Mouse (Mus musculus): ENCODE results near the gene 4930550C14Rik. TPM values are rescaled to one million over a fixed set of nuclear protein-coding genes. Genes with fewer than 3 reads are reported as not detected.

4930550C14Rik gene
- not detected for total RNA-seq (2021)
- long read RNA-seq, experiment 1 = 0 reads
- long read RNA-seq, experiment 2 = 0 reads

GRCm38 (mm10) chr9:53402291-53402711 lies at the start of gene 4930550C14Rik:
TSS of gene 4930550C14Rik (plus strand) at chr9:53402325.
- DNase-seq (ENCODE audit: low spot score) = peak; percentile 11

GRCm38 (mm10) chr9:53353161-53353560 lies 49.0 kb upstream of the 4930550C14Rik start:
- no peak for DNase-seq (ENCODE audit: low spot score)

GRCm38 (mm10) chr9:53356219-53357155 lies 45.6 kb upstream of the 4930550C14Rik start:
- no peak for DNase-seq (ENCODE audit: low spot score)

GRCm38 (mm10) chr9:53371339-53371738 lies 30.8 kb upstream of the 4930550C14Rik start:
- no peak for DNase-seq (ENCODE audit: low spot score)

- no peak for DNase-seq (ENCODE audit: low spot score)
Observed at GRCm38 (mm10) chr9:53375907-53376306, 26.2 kb upstream of the 4930550C14Rik start.

- no peak for DNase-seq (ENCODE audit: low spot score)
Observed at GRCm38 (mm10) chr9:53376820-53377219, 25.3 kb upstream of the 4930550C14Rik start.

GRCm38 (mm10) chr9:53377597-53377996 lies 24.5 kb upstream of the 4930550C14Rik start:
- no peak for DNase-seq (ENCODE audit: low spot score)

GRCm38 (mm10) chr9:53378171-53378570 lies 24.0 kb upstream of the 4930550C14Rik start:
- no peak for DNase-seq (ENCODE audit: low spot score)

- no peak for DNase-seq (ENCODE audit: low spot score)
Observed at GRCm38 (mm10) chr9:53380595-53380994, 21.5 kb upstream of the 4930550C14Rik start.

- DNase-seq (ENCODE audit: low spot score) = no peak
Observed at GRCm38 (mm10) chr9:53381113-53381615, 21.0 kb upstream of the 4930550C14Rik start.

GRCm38 (mm10) chr9:53383951-53384866 lies 17.9 kb upstream of the 4930550C14Rik start, which contains the start of gene Kdelc2:
TSS of gene Kdelc2 (plus strand) at chr9:53384025.
- DNase-seq (ENCODE audit: low spot score) = peak; percentile 63

GRCm38 (mm10) chr9:53384873-53385272 lies 17.3 kb upstream of the 4930550C14Rik start:
- DNase-seq (ENCODE audit: low spot score) = no peak

- DNase-seq (ENCODE audit: low spot score) = no peak
Observed at GRCm38 (mm10) chr9:53387431-53387830, 14.7 kb upstream of the 4930550C14Rik start.

GRCm38 (mm10) chr9:53389109-53389508 lies 13.0 kb upstream of the 4930550C14Rik start:
- peak; percentile 13 for DNase-seq (ENCODE audit: low spot score)

GRCm38 (mm10) chr9:53390136-53390535 lies 12.0 kb upstream of the 4930550C14Rik start:
- no peak for DNase-seq (ENCODE audit: low spot score)

GRCm38 (mm10) chr9:53397685-53398387 lies 4.3 kb upstream of the 4930550C14Rik start:
- no peak for DNase-seq (ENCODE audit: low spot score)

- DNase-seq (ENCODE audit: low spot score) = peak; percentile 68
Observed at GRCm38 (mm10) chr9:53398388-53398700, 3.8 kb upstream of the 4930550C14Rik start.

- no peak for DNase-seq (ENCODE audit: low spot score)
Observed at GRCm38 (mm10) chr9:53399537-53399936, 2.6 kb upstream of the 4930550C14Rik start.

- no peak for DNase-seq (ENCODE audit: low spot score)
Observed at GRCm38 (mm10) chr9:53400696-53401095, 1.4 kb upstream of the 4930550C14Rik start.

GRCm38 (mm10) chr9:53401146-53401545 lies 979 bp upstream of the 4930550C14Rik start:
- no peak for DNase-seq (ENCODE audit: low spot score)

GRCm38 (mm10) chr9:53402991-53403390 lies 866 bp downstream of the 4930550C14Rik start:
- no peak for DNase-seq (ENCODE audit: low spot score)

Measured in gastrocnemius, adult 18-20 months (tissue).